Mouse (Mus musculus) C2C12 (cell line): ENCODE data around the gene Kif21b. TPM values are rescaled to one million over a fixed set of nuclear protein-coding genes. Genes with fewer than 3 reads are reported as not detected.

Experiments used
- H3K27me3 ChIP-seq: one replicate; pipeline ENCODE4 v1.6.1; 2011; ENCODE audit not compliant: control insufficient read depth, insufficient read depth, insufficient read length
- H3K36me3 ChIP-seq: one replicate; pipeline ENCODE4 v1.6.1; 2011; ENCODE audit not compliant: control insufficient read depth, insufficient read depth
- H3K4me3 ChIP-seq: one replicate; pipeline ENCODE4 v1.5.1; 2011; ENCODE audit warnings: mild to moderate bottlenecking, control low read depth; ENCODE audit not compliant: poor library complexity, insufficient read depth, severe bottlenecking
- H3K79me2 ChIP-seq: one replicate; pipeline ENCODE4 v1.6.1; 2011; ENCODE audit not compliant: control insufficient read depth, insufficient read depth
- H3K79me3 ChIP-seq: one replicate; pipeline ENCODE4 v1.6.1; 2011; ENCODE audit warnings: low read depth, control low read depth
- H3ac ChIP-seq: one replicate; pipeline ENCODE3; 2011; ENCODE audit warnings: low read depth; ENCODE audit not compliant: control insufficient read depth, insufficient read length
- CEBPB ChIP-seq: IDR thresholded peaks from one replicate; pipeline ENCODE4 v1.6.1; 2011; ENCODE audit warnings: low read depth, mild to moderate bottlenecking, control low read depth, moderate library complexity
- CTCF ChIP-seq: IDR thresholded peaks from one replicate; pipeline ENCODE4 v1.5.1; 2011; ENCODE audit not compliant: control insufficient read depth, insufficient read depth, insufficient read length
- FOSL1 ChIP-seq: IDR thresholded peaks from one replicate; pipeline ENCODE4 v1.8.0; 2011; ENCODE audit warnings: mild to moderate bottlenecking, low read length; ENCODE audit not compliant: poor library complexity, insufficient read depth, severe bottlenecking
- MAX ChIP-seq: IDR thresholded peaks from one replicate; pipeline ENCODE4 v1.6.1; 2011; ENCODE audit warnings: mild to moderate bottlenecking, control low read depth
- MYOD1 ChIP-seq: IDR thresholded peaks from one replicate; pipeline ENCODE4 v1.6.1; 2011; ENCODE audit warnings: low read depth; ENCODE audit not compliant: control insufficient read depth, insufficient read length
- MYOG ChIP-seq: IDR thresholded peaks from one replicate; pipeline ENCODE4 v1.6.1; 2011; ENCODE audit not compliant: control insufficient read depth, insufficient read length; ENCODE audit errors: extremely low read depth
- USF1 ChIP-seq: IDR thresholded peaks from one replicate; pipeline ENCODE4 v1.6.1; 2011; ENCODE audit warnings: low read depth, mild to moderate bottlenecking, control low read depth, moderate library complexity
- polyA plus RNA-seq: library from polyadenylated mRNA; unstranded; fragments of >200 nt; fragmentation: generic; extraction: Trizol; gene quantifications from one replicate; pipeline ENCODE4 v1.2.1, GENCODE M21; 2012; ENCODE audit warnings: missing spikeins

Gene Kif21b
- polyA plus RNA-seq, 1 experiment, result 0.66 TPM

GRCm38 (mm10) chr1:136126159-136126765 is 4.9 kb upstream of the Kif21b start:
- TF ChIP-seq USF1 (no peak), MYOG (no peak), FOSL1 (no peak), CEBPB (no peak), MAX (no peak), CTCF (no peak), MYOD1 (no peak)
- Histone ChIP-seq H3K4me3 (no peak overlapping the region), H3ac (no peak overlapping the region), H3K79me2 (no peaks in the 10 kb centered on the region), H3K36me3 (no peaks in the 10 kb centered on the region), H3K79me3 (no peaks in the 10 kb centered on the region), H3K27me3 (no peaks in the 10 kb centered on the region)

GRCm38 (mm10) chr1:136126895-136127294 is 4.3 kb upstream of the Kif21b start:
- no peak overlapping the region for H3ac ChIP-seq
- H3K79me2 ChIP-seq, result no peaks in the 10 kb centered on the region
- TF ChIP-seq MYOG (no peak), CEBPB (peak; percentile 82), MAX (no peak), FOSL1 (no peak), USF1 (peak; percentile 13), MYOD1 (no peak), CTCF (no peak)
- no peaks in the 10 kb centered on the region for H3K36me3 ChIP-seq
- H3K4me3 ChIP-seq, result no peak overlapping the region
- H3K27me3 ChIP-seq, result no peaks in the 10 kb centered on the region
- no peaks in the 10 kb centered on the region for H3K79me3 ChIP-seq

- TF ChIP-seq CTCF, result no peak
- TF ChIP-seq MAX, result no peak
- no peak for TF ChIP-seq FOSL1
- no peak for TF ChIP-seq MYOD1
- TF ChIP-seq CEBPB, result no peak
- TF ChIP-seq MYOG, result no peak
- no peak for TF ChIP-seq USF1
Measured at GRCm38 (mm10) chr1:136127856-136128255, 3.3 kb upstream of the Kif21b start.

GRCm38 (mm10) chr1:136128416-136128815 is 2.8 kb upstream of the Kif21b start:
- H3K27me3 ChIP-seq, result no peaks in the 10 kb centered on the region
- no peak overlapping the region for H3ac ChIP-seq
- no peak overlapping the region for H3K4me3 ChIP-seq
- H3K79me3 ChIP-seq, result no peaks in the 10 kb centered on the region
- no peaks in the 10 kb centered on the region for H3K36me3 ChIP-seq
- no peaks in the 10 kb centered on the region for H3K79me2 ChIP-seq
- TF ChIP-seq MYOG (no peak), CTCF (no peak), CEBPB (no peak), MAX (no peak), USF1 (no peak), MYOD1 (no peak), FOSL1 (no peak)

More at GRCm38 (mm10) chr1:136127856-136128255, 3.3 kb upstream of the Kif21b start:
- Histone ChIP-seq H3K27me3 (no peaks in the 10 kb centered on the region), H3K36me3 (no peaks in the 10 kb centered on the region), H3K79me2 (no peaks in the 10 kb centered on the region), H3K4me3 (no peak overlapping the region), H3K79me3 (no peaks in the 10 kb centered on the region), H3ac (no peak overlapping the region)

GRCm38 (mm10) chr1:136128944-136129589 is 2.1 kb upstream of the Kif21b start:
- no peak overlapping the region for H3ac ChIP-seq
- H3K79me3 ChIP-seq, result no peaks in the 10 kb centered on the region
- no peaks in the 10 kb centered on the region for H3K27me3 ChIP-seq
- no peaks in the 10 kb centered on the region for H3K79me2 ChIP-seq
- no peak overlapping the region for H3K4me3 ChIP-seq
- TF ChIP-seq MAX (no peak), CTCF (no peak), MYOD1 (no peak), USF1 (no peak), CEBPB (no peak), FOSL1 (no peak)
- H3K36me3 ChIP-seq, result no peaks in the 10 kb centered on the region

- Histone ChIP-seq H3K36me3 (no peaks in the 10 kb centered on the region), H3K79me2 (no peaks in the 10 kb centered on the region), H3K4me3 (no peak overlapping the region), H3ac (no peak overlapping the region), H3K79me3 (no peaks in the 10 kb centered on the region), H3K27me3 (no peaks in the 10 kb centered on the region)
- TF ChIP-seq CTCF, result no peak
- TF ChIP-seq MAX, result no peak
- TF ChIP-seq FOSL1, result no peak
Measured at GRCm38 (mm10) chr1:136130107-136130506, 1.1 kb upstream of the Kif21b start.
